Mouse (Mus musculus) thymus, adult 2 months (tissue): Measurements from ENCODE around the gene Greb1.

Source experiments
- CTCF ChIP-seq: fragments of 200-500 bp; IDR thresholded peaks from 2 replicates; pipeline ENCODE4 v1.5.1; 2012; ENCODE audit warnings: mild to moderate bottlenecking, control low read depth, low read length, moderate library complexity, borderline replicate concordance; ENCODE audit not compliant: control insufficient read depth, poor library complexity, insufficient read depth; ENCODE audit errors: extremely low read depth
- POLR2A ChIP-seq: fragments of 200-500 bp; IDR thresholded peaks from 2 replicates; pipeline ENCODE4 v1.6.1; 2012; ENCODE audit warnings: mild to moderate bottlenecking, low read length, control low read depth, moderate library complexity; ENCODE audit not compliant: control insufficient read depth, poor library complexity, insufficient read depth; ENCODE audit errors: extremely low read depth

DNA sequence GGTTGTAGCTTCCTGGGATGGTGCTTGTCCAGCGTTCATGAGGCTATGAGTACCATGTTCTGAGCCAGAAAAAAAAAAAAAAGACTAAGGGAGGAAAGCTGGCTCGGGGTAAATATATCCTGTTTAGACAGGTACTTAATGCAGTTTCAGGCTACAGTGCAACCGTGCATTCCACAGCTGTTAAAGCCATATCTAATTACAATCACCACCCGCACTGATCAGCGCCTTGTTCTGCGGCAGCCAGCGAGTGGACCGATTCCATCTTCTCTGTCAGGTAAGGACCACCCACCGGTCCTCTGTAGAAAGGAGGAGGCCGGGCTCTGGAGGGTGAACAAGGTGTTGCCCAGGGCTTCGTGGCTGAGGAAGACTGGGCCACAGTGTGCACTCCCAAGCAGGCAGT is 34.0 kb upstream of the Greb1 start:
- TF ChIP-seq CTCF (no peak), POLR2A (no peak)
